Mouse (Mus musculus): Measurements from ENCODE around the gene Hrh1. TPM values are rescaled to one million over a fixed set of nuclear protein-coding genes. Genes with fewer than 3 reads are reported as not detected.

Gene Hrh1
- polyA plus RNA-seq, 1 experiment from 2014 or later = 0.19 TPM

- ATAC-seq (peak; percentile 57), DNase-seq (ENCODE audit: low spot score) (peak; percentile 23)
- 6% methylated on average over 4 of the region's 4 CpGs for WGBS
- Histone ChIP-seq H3K9ac (replicated peaks; ENCODE audit: low read depth) (no peak overlapping the region), H3K36me3 (ENCODE audit: insufficient read depth, low read length) (no peaks in the 10 kb centered on the region), H3K4me2 (replicated peaks; ENCODE audit: low read depth, low read length) (no peak overlapping the region), H3K27ac (ENCODE audit: low read length) (no peak overlapping the region), H3K9me3 (ENCODE audit: low read length) (no peaks in the 10 kb centered on the region), H3K4me1 (ENCODE audit: insufficient read depth, low read depth, low read length) (peaks cover 2% of the 10 kb centered on the region; the same call in 1 of the 2 replicates), H3K27me3 (replicated peaks; ENCODE audit: insufficient read depth, low read length) (peaks cover 24% of the 10 kb centered on the region), H3K4me3 (ENCODE audit: low read depth, low read length) (no peak overlapping the region)
- no peak for TF ChIP-seq CTCF (IDR thresholded peaks at IDR 0.05)
- TF ChIP-seq EP300 (IDR thresholded peaks at IDR 0.05) = no peak
These were observed 2.8 kb upstream of the Hrh1 start for GRCm38 (mm10) chr6:114394982-114395381.

DNA sequence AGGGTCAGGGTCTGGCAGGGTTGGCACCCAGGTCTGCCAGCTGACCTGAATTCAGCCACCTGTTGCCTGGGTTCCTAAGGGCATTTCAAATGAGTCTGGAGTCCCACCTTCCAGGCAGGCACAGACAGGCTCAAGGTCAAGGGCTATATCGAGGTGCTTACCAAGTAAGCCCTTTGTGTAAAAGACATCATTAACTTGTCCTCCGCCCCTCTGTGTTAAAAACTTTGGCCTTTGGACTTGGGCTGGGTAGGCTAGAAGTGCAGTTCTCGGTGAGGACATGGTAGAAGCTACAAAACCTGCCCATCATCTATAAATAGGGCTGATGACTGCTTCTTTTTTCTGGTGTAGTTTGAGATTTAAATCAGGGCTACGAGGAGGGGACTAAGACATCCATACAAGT is 1.1 kb upstream of the Hrh1 start:
- no peak for DNase-seq (ENCODE audit: low spot score)
- H3K4me2 ChIP-seq (replicated peaks; ENCODE audit: low read depth, low read length) = no peak overlapping the region
- WGBS = 63% methylated on average over 4 of the region's 4 CpGs
- no peak overlapping the region for H3K4me3 ChIP-seq (ENCODE audit: low read depth, low read length)
- H3K27me3 ChIP-seq (replicated peaks; ENCODE audit: insufficient read depth, low read length) = peaks cover 26% of the 10 kb centered on the region
- H3K27ac ChIP-seq (ENCODE audit: low read length) = no peak overlapping the region
- H3K36me3 ChIP-seq (ENCODE audit: insufficient read depth, low read length) = no peaks in the 10 kb centered on the region
- TF ChIP-seq EP300 (IDR thresholded peaks at IDR 0.05) (no peak), CTCF (IDR thresholded peaks at IDR 0.05) (no peak)
- H3K4me1 ChIP-seq (ENCODE audit: insufficient read depth, low read depth, low read length) = peaks cover 2% of the 10 kb centered on the region; the same call in 1 of the 2 replicates
- no peak overlapping the region for H3K9ac ChIP-seq (replicated peaks; ENCODE audit: low read depth)
- no peaks in the 10 kb centered on the region for H3K9me3 ChIP-seq (ENCODE audit: low read length)
- ATAC-seq = no peak

GRCm38 (mm10) chr6:114397280-114397679 is 456 bp upstream of the Hrh1 start:
- H3K9ac ChIP-seq (replicated peaks; ENCODE audit: low read depth) = no peak overlapping the region
- no peak for TF ChIP-seq CTCF (IDR thresholded peaks at IDR 0.05)
- TF ChIP-seq EP300 (IDR thresholded peaks at IDR 0.05) = no peak
- no peak overlapping the region for H3K27ac ChIP-seq (ENCODE audit: low read length)
- ATAC-seq (no peak), DNase-seq (ENCODE audit: low spot score) (peak; percentile 22)
- H3K36me3 ChIP-seq (ENCODE audit: insufficient read depth, low read length) = no peaks in the 10 kb centered on the region
- no peaks in the 10 kb centered on the region for H3K9me3 ChIP-seq (ENCODE audit: low read length)
- peaks cover 26% of the 10 kb centered on the region for H3K27me3 ChIP-seq (replicated peaks; ENCODE audit: insufficient read depth, low read length)
- 12% methylated on average over 11 of the region's 11 CpGs for WGBS
- H3K4me1 ChIP-seq (ENCODE audit: insufficient read depth, low read depth, low read length) = peaks cover 2% of the 10 kb centered on the region; the same call in 1 of the 2 replicates
- H3K4me2 ChIP-seq (replicated peaks; ENCODE audit: low read depth, low read length) = peak overlapping the region; percentile 70
- H3K4me3 ChIP-seq (ENCODE audit: low read depth, low read length) = peak overlapping the region; percentile 39; the same call in 1 of the 2 replicates

GRCm38 (mm10) chr6:114398626-114399025 is 890 bp downstream of the Hrh1 start:
- TF ChIP-seq CTCF (IDR thresholded peaks at IDR 0.05) (peak; percentile 43), EP300 (IDR thresholded peaks at IDR 0.05) (no peak)
- Histone ChIP-seq H3K4me3 (ENCODE audit: low read depth, low read length) (no peak overlapping the region), H3K4me2 (replicated peaks; ENCODE audit: low read depth, low read length) (no peak overlapping the region), H3K9ac (replicated peaks; ENCODE audit: low read depth) (no peak overlapping the region), H3K27ac (ENCODE audit: low read length) (no peak overlapping the region), H3K36me3 (ENCODE audit: insufficient read depth, low read length) (no peaks in the 10 kb centered on the region), H3K4me1 (ENCODE audit: insufficient read depth, low read depth, low read length) (peaks cover 2% of the 10 kb centered on the region; the same call in 1 of the 2 replicates), H3K9me3 (ENCODE audit: low read length) (no peaks in the 10 kb centered on the region), H3K27me3 (replicated peaks; ENCODE audit: insufficient read depth, low read length) (peaks cover 26% of the 10 kb centered on the region)
- DNase-seq (ENCODE audit: low spot score) (no peak), ATAC-seq (no peak)
- WGBS = 3% methylated on average over 9 of the region's 9 CpGs

- TF ChIP-seq CTCF (IDR thresholded peaks at IDR 0.05) = no peak
- TF ChIP-seq EP300 (IDR thresholded peaks at IDR 0.05) = no peak
- no peak overlapping the region for H3K4me3 ChIP-seq (ENCODE audit: low read depth, low read length)
- H3K9me3 ChIP-seq (ENCODE audit: low read length) = no peaks in the 10 kb centered on the region
- H3K27me3 ChIP-seq (replicated peaks; ENCODE audit: insufficient read depth, low read length) = peaks cover 26% of the 10 kb centered on the region
- H3K9ac ChIP-seq (replicated peaks; ENCODE audit: low read depth) = no peak overlapping the region
- H3K36me3 ChIP-seq (ENCODE audit: insufficient read depth, low read length) = no peaks in the 10 kb centered on the region
- H3K4me2 ChIP-seq (replicated peaks; ENCODE audit: low read depth, low read length) = no peak overlapping the region
- H3K27ac ChIP-seq (ENCODE audit: low read length) = no peak overlapping the region
- 64% methylated on average over 10 of the region's 10 CpGs for WGBS
- peaks cover 2% of the 10 kb centered on the region; the same call in 1 of the 2 replicates for H3K4me1 ChIP-seq (ENCODE audit: insufficient read depth, low read depth, low read length)
- DNase-seq (ENCODE audit: low spot score) = no peak
- ATAC-seq = peak; percentile 34; the same call in 1 of the 2 replicates
These were observed 2.7 kb downstream of the Hrh1 start for GRCm38 (mm10) chr6:114400387-114400786.

DNA sequence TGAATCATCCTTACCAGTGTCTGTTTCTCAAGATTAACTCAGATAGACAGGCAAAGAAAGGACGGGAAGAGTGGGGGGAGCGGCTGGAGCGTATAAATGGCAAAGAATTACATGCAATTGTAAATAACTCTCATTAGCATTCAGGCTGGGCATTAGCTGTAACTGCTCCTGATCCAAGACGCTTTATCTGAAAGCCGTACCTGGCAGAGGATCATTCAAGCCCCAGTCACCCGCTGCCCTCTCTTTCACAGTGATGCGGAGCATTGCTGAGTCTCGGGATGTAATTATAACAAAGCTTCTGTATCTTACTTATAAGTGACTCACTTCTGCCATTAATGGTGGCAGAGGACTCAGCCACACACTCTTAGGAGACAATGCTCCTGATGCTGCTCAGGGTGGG is 3.1 kb downstream of the Hrh1 start:
- no peaks in the 10 kb centered on the region for H3K36me3 ChIP-seq (ENCODE audit: insufficient read depth, low read length)
- no peak overlapping the region for H3K4me3 ChIP-seq (ENCODE audit: low read depth, low read length)
- DNase-seq (ENCODE audit: low spot score) = no peak
- TF ChIP-seq CTCF (IDR thresholded peaks at IDR 0.05) (no peak), EP300 (IDR thresholded peaks at IDR 0.05) (no peak)
- no peak for ATAC-seq
- peaks cover 26% of the 10 kb centered on the region for H3K27me3 ChIP-seq (replicated peaks; ENCODE audit: insufficient read depth, low read length)
- H3K27ac ChIP-seq (ENCODE audit: low read length) = no peak overlapping the region
- no peak overlapping the region for H3K4me2 ChIP-seq (replicated peaks; ENCODE audit: low read depth, low read length)
- no peak overlapping the region for H3K9ac ChIP-seq (replicated peaks; ENCODE audit: low read depth)
- H3K4me1 ChIP-seq (ENCODE audit: insufficient read depth, low read depth, low read length) = peaks cover 2% of the 10 kb centered on the region; the same call in 1 of the 2 replicates
- WGBS = 86% methylated on average over 8 of the region's 8 CpGs
- H3K9me3 ChIP-seq (ENCODE audit: low read length) = no peaks in the 10 kb centered on the region

DNA sequence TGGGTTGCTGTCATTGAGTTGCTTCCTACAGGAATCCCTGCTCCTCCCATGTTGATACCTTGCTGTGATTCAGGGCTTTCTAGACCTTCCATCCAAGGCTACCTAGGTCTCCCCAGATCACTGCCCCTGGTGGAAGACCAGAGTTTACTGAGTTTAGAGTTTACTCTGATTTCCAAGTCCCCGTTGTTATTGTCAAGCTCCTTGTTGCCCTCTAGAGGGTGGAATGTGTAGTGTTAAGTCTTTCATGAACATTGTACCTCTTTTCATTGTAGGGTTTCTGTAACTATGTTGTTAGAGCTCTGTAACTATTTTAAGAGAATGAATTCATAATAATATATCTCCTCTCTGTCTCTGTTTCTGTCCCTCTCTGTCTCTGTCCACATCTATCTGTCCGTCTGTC is 4.4 kb downstream of the Hrh1 start:
- peaks cover 26% of the 10 kb centered on the region for H3K27me3 ChIP-seq (replicated peaks; ENCODE audit: insufficient read depth, low read length)
- no peaks in the 10 kb centered on the region for H3K9me3 ChIP-seq (ENCODE audit: low read length)
- no peak overlapping the region for H3K4me3 ChIP-seq (ENCODE audit: low read depth, low read length)
- TF ChIP-seq EP300 (IDR thresholded peaks at IDR 0.05) (no peak), CTCF (IDR thresholded peaks at IDR 0.05) (peak; percentile 54)
- no peak for ATAC-seq
- no peak overlapping the region for H3K9ac ChIP-seq (replicated peaks; ENCODE audit: low read depth)
- H3K27ac ChIP-seq (ENCODE audit: low read length) = no peak overlapping the region
- peaks cover 2% of the 10 kb centered on the region; the same call in 1 of the 2 replicates for H3K4me1 ChIP-seq (ENCODE audit: insufficient read depth, low read depth, low read length)
- WGBS = 75% methylated on average over 2 of the region's 2 CpGs
- H3K36me3 ChIP-seq (ENCODE audit: insufficient read depth, low read length) = no peaks in the 10 kb centered on the region
- no peak overlapping the region for H3K4me2 ChIP-seq (replicated peaks; ENCODE audit: low read depth, low read length)
- no peak for DNase-seq (ENCODE audit: low spot score)

Data from lung, postnatal 0 days (tissue).